Mouse (Mus musculus) ZHBTc4 (cell line): ENCODE measurements around the gene Dnm3.

Source experiments
- DNase-seq: peaks from one replicate; pipeline ENCODE4 v3.0.0-alpha.2; 2011; ENCODE audit warnings: low read depth, low spot score

Dnm3 gene

DNA sequence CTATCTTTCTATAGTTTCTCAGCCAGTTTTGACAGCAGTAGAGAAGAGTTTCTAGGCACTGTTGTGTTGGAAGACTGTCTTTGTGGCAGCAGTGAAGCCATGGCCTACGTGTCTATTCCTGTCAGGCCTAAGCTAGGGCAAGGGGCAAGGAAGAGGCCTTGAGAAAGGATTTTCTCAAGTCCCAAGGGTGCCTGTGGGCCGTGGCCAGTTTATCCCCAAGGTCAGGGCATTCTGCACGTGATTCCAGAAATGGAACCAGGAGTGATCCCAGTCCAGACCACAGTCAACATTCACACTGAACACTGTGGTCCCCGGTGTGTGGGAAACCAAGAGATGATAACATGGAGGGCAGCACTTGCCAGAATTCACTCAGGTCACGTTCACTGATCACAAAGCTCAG, 522.0 kb downstream of the Dnm3 start:
- DNase-seq, result no peak

DNA sequence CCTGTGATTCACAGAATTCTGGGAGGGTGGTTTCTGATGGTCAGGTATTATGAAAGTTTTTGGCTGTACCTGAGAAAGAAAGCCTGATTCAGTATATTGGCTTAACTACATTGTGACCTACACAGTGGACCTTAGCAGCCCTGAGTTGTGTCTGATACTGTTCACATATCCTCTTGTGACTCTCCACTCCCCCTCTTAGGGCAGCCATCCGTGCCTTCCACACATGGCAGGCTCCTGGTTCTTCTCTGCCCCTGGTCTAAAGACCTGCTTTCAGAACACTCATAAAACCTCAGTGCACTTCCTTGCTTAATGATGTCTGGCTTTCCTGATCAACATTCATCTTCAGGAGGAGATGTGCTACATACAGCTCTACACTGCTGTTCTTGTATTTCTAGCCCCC, 525.2 kb downstream of the Dnm3 start:
- DNase-seq, result no peak

DNA sequence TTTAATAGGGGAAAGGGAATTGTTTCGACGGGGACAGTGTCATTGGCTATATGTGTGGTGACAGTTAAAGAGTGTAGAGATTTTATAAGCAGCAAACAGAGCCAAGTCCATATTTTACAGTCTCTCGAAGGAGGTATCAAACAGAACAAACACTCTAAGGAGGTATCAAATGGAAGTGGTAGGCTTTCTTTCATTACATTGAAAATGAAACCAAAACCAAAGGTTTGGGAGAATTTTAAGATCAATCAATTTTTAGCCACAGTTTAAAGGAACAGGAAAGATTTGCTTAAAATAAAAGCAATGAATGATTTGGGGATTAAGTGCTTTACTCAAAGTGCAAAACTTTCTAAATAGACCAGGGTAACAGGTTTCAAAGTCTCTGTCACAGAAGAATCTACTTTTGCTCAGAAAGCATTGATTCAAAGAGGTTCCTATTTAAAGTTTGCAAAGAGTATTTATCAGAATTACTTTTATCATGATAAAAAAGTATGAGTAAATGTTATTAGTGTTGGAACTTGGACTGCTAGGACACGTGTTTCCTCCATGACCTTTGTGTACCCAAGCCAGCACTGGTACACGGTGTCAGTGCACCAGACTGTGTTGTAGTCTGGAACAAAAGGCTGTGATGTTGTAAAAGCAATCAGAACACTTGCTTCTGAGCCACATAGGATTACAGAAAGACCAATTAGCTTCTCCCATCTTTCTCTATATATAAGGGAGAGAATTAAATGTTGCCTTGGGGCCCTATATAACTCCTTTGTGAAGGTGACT, 526.6 kb downstream of the Dnm3 start:
- no peak for DNase-seq

DNA sequence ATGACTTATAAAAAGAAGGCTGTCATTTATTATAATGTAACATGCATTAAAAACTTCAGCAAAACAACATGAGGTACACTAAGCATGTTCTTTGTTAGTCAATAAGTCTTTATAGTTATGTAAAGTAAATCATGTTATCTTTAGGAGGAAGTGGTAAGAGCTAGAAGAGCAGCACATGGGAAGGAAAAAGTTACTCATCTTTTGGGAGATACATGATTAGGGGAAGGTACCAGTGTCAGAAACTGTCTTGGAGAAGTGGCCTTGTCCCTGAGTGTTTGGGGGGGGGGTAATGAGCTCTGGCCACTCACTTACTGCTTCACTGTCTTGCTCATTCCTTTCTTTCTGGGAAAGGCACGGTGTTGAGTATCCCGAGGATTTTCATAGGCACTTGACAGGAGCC, 535.8 kb downstream of the Dnm3 start:
- DNase-seq, result no peak
